Mouse (Mus musculus): ENCODE results near the gene Magea6. TPM values are rescaled to one million over a fixed set of nuclear protein-coding genes. Genes with fewer than 3 reads are reported as not detected.
"Not testable (repeated sequence)": the region's sequence is repeated elsewhere in the genome, so short reads cannot be mapped to it uniquely, and the experiment has no call there.

The Magea6 gene
- not detected in 2 replicates for polyA plus RNA-seq (2011; ENCODE audit: insufficient read depth, insufficient read length, low replicate concordance, missing spikeins)

GRCm38 (mm10) chrX:154935887-154936286 is at the start of gene Magea6:
Gene Magea6, minus strand, starts transcription at chrX:154935987.
- WGBS, result 71% methylated on average over 1 of the region's 1 CpGs
- H3K27ac ChIP-seq (ENCODE audit: control insufficient read depth, insufficient read depth, low read depth, low read length, poor library complexity), result not testable (repeated sequence)

GRCm38 (mm10) chrX:154949405-154949804 is 13.6 kb upstream of the Magea6 start, which contains the start of gene Magea3:
Gene Magea3, minus strand, starts transcription at chrX:154949505.
- not testable (repeated sequence) for H3K4me3 ChIP-seq (replicated peaks; ENCODE audit: control insufficient read depth, low read depth, low read length); H3K27ac ChIP-seq (ENCODE audit: control insufficient read depth, insufficient read depth, low read depth, low read length, poor library complexity); H3K4me1 ChIP-seq (ENCODE audit: control insufficient read depth, insufficient read depth, low read length)
- 57% methylated on average over 1 of the region's 1 CpGs for WGBS

More at GRCm38 (mm10) chrX:154935887-154936286, at the start of gene Magea6:
- H3K4me3 ChIP-seq (replicated peaks; ENCODE audit: control insufficient read depth, low read depth, low read length); H3K4me1 ChIP-seq (ENCODE audit: control insufficient read depth, insufficient read depth, low read length): not testable (repeated sequence)

DNA sequence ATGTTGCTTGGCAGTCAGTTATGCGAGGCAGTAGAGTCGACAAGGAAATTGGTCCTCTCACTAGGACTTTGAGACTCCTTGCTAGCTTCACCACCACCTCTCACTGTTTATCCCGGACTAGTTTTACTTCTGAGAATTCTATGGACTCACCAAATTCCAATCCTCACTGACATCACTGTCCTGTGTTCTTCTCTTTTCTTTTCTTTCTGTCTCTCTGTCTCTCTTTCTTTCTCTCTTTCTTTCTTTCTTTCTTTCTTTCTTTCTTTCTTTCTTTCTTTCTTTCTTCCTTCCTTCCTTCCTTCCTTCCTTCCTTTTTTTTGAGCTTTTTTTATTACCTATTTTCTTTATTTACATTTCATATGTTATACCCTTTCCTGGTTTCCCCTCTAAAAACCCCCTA is 45.6 kb downstream of the Magea6 start, which contains the start of gene Cldn34b1:
TSS of gene Cldn34b1 (minus strand) at position 101 of the 400 bp plus-strand sequence.
- H3K27ac ChIP-seq (ENCODE audit: control insufficient read depth, insufficient read depth, low read depth, low read length, poor library complexity); H3K4me3 ChIP-seq (replicated peaks; ENCODE audit: control insufficient read depth, low read depth, low read length); H3K4me1 ChIP-seq (ENCODE audit: control insufficient read depth, insufficient read depth, low read length): not testable (repeated sequence)
- WGBS, result 76% methylated on average over 3 of the region's 3 CpGs

Other genes with a start within 250 kb of the Magea6 start
- gene Cldn34b1, start 45.7 kb downstream of the Magea6 start, polyA plus RNA-seq (2011; ENCODE audit: insufficient read depth, insufficient read length, low replicate concordance, missing spikeins), result not detected in 2 replicates
- not detected in 2 replicates for gene Magea3, start 13.5 kb upstream of the Magea6 start, polyA plus RNA-seq (2011; ENCODE audit: insufficient read depth, insufficient read length, low replicate concordance, missing spikeins)
- not detected in 2 replicates for gene Magea8, start 59.9 kb upstream of the Magea6 start, polyA plus RNA-seq (2011; ENCODE audit: insufficient read depth, insufficient read length, low replicate concordance, missing spikeins)
- not detected in 2 replicates for gene Magea5, start 127.2 kb upstream of the Magea6 start, polyA plus RNA-seq (2011; ENCODE audit: insufficient read depth, insufficient read length, low replicate concordance, missing spikeins)
- not detected in 2 replicates for gene Magea1, start 153.8 kb upstream of the Magea6 start, polyA plus RNA-seq (2011; ENCODE audit: insufficient read depth, insufficient read length, low replicate concordance, missing spikeins)
- gene Magea2, start 157.7 kb upstream of the Magea6 start, polyA plus RNA-seq (2011; ENCODE audit: insufficient read depth, insufficient read length, low replicate concordance, missing spikeins), result not detected in 2 replicates
- 1.4 TPM in 1 of 2 replicates, not detected in the other for gene Cldn34b2, start 192.4 kb upstream of the Magea6 start, polyA plus RNA-seq (2011; ENCODE audit: insufficient read depth, insufficient read length, low replicate concordance, missing spikeins)